ENCODE assay signal across 11 mouse cellular contexts in the genomic region with DNA sequence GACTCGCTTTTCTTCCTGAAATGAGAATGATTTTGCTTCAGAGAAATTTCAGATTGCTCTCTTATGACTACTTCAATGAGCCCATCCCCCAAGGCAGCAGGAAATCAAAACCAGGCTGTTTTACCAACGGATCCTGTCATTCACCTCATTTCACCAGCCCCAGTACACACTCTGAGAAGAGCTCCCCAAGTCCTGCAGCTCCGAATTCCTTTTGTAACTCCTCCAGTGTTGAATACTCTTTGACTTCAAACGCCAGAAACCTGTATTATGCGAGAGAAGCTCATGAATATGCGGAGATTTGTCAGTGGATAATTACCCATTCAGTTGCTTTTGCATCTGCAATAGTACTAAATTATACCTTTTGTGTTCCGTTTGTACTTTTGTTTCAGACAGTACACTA. TPM values are rescaled to one million over a fixed set of nuclear protein-coding genes. Genes with fewer than 3 reads are reported as not detected.
DNase-seq lines count a peak whose midpoint lies in the region; ATAC-seq and TF ChIP-seq lines count a peak whose summit lies in the region.
"Had no signal": no experiment of that assay in that cellular context is flagged by ENCODE, and none has a peak within 500 bp of the region (broad histone marks: within the 10 kb centered on the region; RNA-seq: fewer than 3 reads in every experiment).

No protein-coding gene starts in this region.

- no peak overlapping the region for H3K9ac ChIP-seq in embryonic facial prominence, embryonic 15.5 days
- peak overlapping the region; percentile 1; the same call in 1 of the 2 replicates for H3K9ac ChIP-seq in hindbrain, embryonic 14.5 days
- no peak overlapping the region for H3K9ac ChIP-seq in midbrain, embryonic 16.5 days (ENCODE audit: low read depth, low read length)
- no peak overlapping the region for H3K9ac ChIP-seq in stomach, postnatal 0 days (ENCODE audit: low read length)

- H3K9me3 ChIP-seq in embryonic facial prominence, embryonic 15.5 days (replicated peaks) = no peaks in the 10 kb centered on the region
- no peaks in the 10 kb centered on the region for H3K9me3 ChIP-seq in hindbrain, embryonic 14.5 days (ENCODE audit: control insufficient read depth, low read length)
- H3K9me3 ChIP-seq in midbrain, embryonic 16.5 days (replicated peaks; ENCODE audit: control insufficient read depth, low read length, poor library complexity, severe bottlenecking) = no peaks in the 10 kb centered on the region
- H3K9me3 ChIP-seq in stomach, postnatal 0 days (ENCODE audit: control insufficient read depth, low read length) = no peaks in the 10 kb centered on the region

- no peak for TF ChIP-seq CTCF in stomach, postnatal 0 days (IDR thresholded peaks at IDR 0.05; ENCODE audit: low read depth)

- H3K4me2 ChIP-seq in embryonic facial prominence, embryonic 15.5 days (replicated peaks) = peak overlapping the region; percentile 22; the same call in 1 of the 2 replicates
- H3K4me2 ChIP-seq in hindbrain, embryonic 14.5 days (replicated peaks) = peak overlapping the region; percentile 35
- peak overlapping the region; percentile 44 for H3K4me2 ChIP-seq in midbrain, embryonic 16.5 days (ENCODE audit: low read length)
- H3K4me2 ChIP-seq in stomach, postnatal 0 days (replicated peaks; ENCODE audit: low read depth) = no peak overlapping the region

- TF ChIP-seq EP300 in stomach, postnatal 0 days (optimal IDR thresholded peaks at IDR 0.05) = no peak

- H3K27me3 ChIP-seq in embryonic facial prominence, embryonic 15.5 days = no peaks in the 10 kb centered on the region
- no peaks in the 10 kb centered on the region for H3K27me3 ChIP-seq in hindbrain, embryonic 14.5 days (ENCODE audit: control insufficient read depth, insufficient read depth, low read length)
- H3K27me3 ChIP-seq in midbrain, embryonic 16.5 days (ENCODE audit: control insufficient read depth, insufficient read depth, low read depth, low read length) = no peaks in the 10 kb centered on the region
- no peaks in the 10 kb centered on the region for H3K27me3 ChIP-seq in stomach, postnatal 0 days (ENCODE audit: control insufficient read depth, insufficient read depth, low read length)

- peak; percentile 57 to 67 for DNase-seq in cerebellum, postnatal 10 days
- no peak for DNase-seq in cerebellum, adult 9-11 months
- DNase-seq in hindbrain, embryonic 14.5 days (ENCODE audit: low spot score) = no peak
- no peak for DNase-seq in stomach, postnatal 0 days (ENCODE audit: low spot score)
- DNase-seq in thymus, postnatal 25 days = no peak
- no peak for DNase-seq in heart, adult 18-20 months
- DNase-seq: gastrocnemius, postnatal 14 days had no signal

- H3K27ac ChIP-seq in embryonic facial prominence, embryonic 15.5 days (replicated peaks) = no peak overlapping the region
- H3K27ac ChIP-seq in hindbrain, embryonic 14.5 days = no peak overlapping the region
- no peak overlapping the region for H3K27ac ChIP-seq in midbrain, embryonic 16.5 days (ENCODE audit: low read length)
- H3K27ac ChIP-seq in stomach, postnatal 0 days (replicated peaks) = no peak overlapping the region
- H3K27ac ChIP-seq: macrophage had no signal

- peaks cover 9% of the 10 kb centered on the region; the same call in 1 of the 2 replicates for H3K4me1 ChIP-seq in embryonic facial prominence, embryonic 15.5 days
- H3K4me1 ChIP-seq in hindbrain, embryonic 14.5 days (replicated peaks; ENCODE audit: control insufficient read depth, insufficient read depth, low read length) = peaks cover 14% of the 10 kb centered on the region; the same call in 1 of the 2 replicates
- H3K4me1 ChIP-seq in midbrain, embryonic 16.5 days (ENCODE audit: control insufficient read depth, insufficient read depth, low read length) = peaks cover 9% of the 10 kb centered on the region
- H3K4me1 ChIP-seq in stomach, postnatal 0 days (replicated peaks; ENCODE audit: control insufficient read depth, insufficient read depth) = no peaks in the 10 kb centered on the region

- no peak for ATAC-seq in embryonic facial prominence, embryonic 15.5 days (ENCODE audit: insufficient number of reproducible peaks, low FRiP score, low TSS enrichment, low read depth)
- no peak for ATAC-seq in hindbrain, embryonic 14.5 days (ENCODE audit: low FRiP score)
- no peak for ATAC-seq in midbrain, embryonic 16.5 days
- no peak for ATAC-seq in stomach, postnatal 0 days (ENCODE audit: low FRiP score, low TSS enrichment)
- ATAC-seq: intestine, embryonic 16.5 days had no signal

- H3K4me3 ChIP-seq in embryonic facial prominence, embryonic 15.5 days (replicated peaks) = no peak overlapping the region
- no peak overlapping the region for H3K4me3 ChIP-seq in hindbrain, embryonic 14.5 days (replicated peaks; ENCODE audit: low read length)
- H3K4me3 ChIP-seq in midbrain, embryonic 16.5 days (ENCODE audit: low read depth, low read length) = no peak overlapping the region
- H3K4me3 ChIP-seq in stomach, postnatal 0 days (ENCODE audit: low read depth, low read length) = no peak overlapping the region

- WGBS in embryonic facial prominence, embryonic 15.5 days = 20% methylated on average over 7 of the region's 7 CpGs
- 18% methylated on average over 7 of the region's 7 CpGs for WGBS in hindbrain, embryonic 14.5 days
- 13% methylated on average over 7 of the region's 7 CpGs for WGBS in midbrain, embryonic 16.5 days
- 60% methylated on average over 7 of the region's 7 CpGs for WGBS in stomach, postnatal 0 days

- no peaks in the 10 kb centered on the region for H3K36me3 ChIP-seq in embryonic facial prominence, embryonic 15.5 days
- H3K36me3 ChIP-seq in hindbrain, embryonic 14.5 days (replicated peaks; ENCODE audit: control insufficient read depth, insufficient read depth) = no peaks in the 10 kb centered on the region
- no peaks in the 10 kb centered on the region for H3K36me3 ChIP-seq in midbrain, embryonic 16.5 days (ENCODE audit: control insufficient read depth, insufficient read depth, low read length)
- no peaks in the 10 kb centered on the region for H3K36me3 ChIP-seq in stomach, postnatal 0 days (ENCODE audit: control insufficient read depth, insufficient read depth, low read length)

RNA-seq across cellular contexts. Expression of gene Rwdd3, which starts 15.5 kb away (rescaled TPM):
- polyA plus RNA-seq in embryonic facial prominence, embryonic 15.5 days (2015; fragmentation: Nextera tagmentation; extraction: Ambion mirVana) = 8.1 and 9.2 TPM in 2 replicates
- 6.1 and 6.6 TPM in 2 replicates for polyA plus RNA-seq in hindbrain, embryonic 14.5 days (2014; fragmentation: Nextera tagmentation; extraction: Ambion mirVana)
- polyA plus RNA-seq in midbrain, embryonic 16.5 days (2015; fragmentation: Nextera tagmentation; extraction: Ambion mirVana) = 5.1 and 7.7 TPM in 2 replicates
- 7.1 and 8.7 TPM in 2 replicates for polyA plus RNA-seq in stomach, postnatal 0 days (2015; fragmentation: Nextera tagmentation; extraction: Ambion mirVana)
- 1 to 10 TPM; 2.1 to 2.3 TPM for total RNA-seq in heart, adult 18-20 months (2021)

Comparison
In these comparisons a context has a peak if more than half of its experiments do, and no peak if none do; other contexts are left out.
1. DNase-seq: peak in cerebellum, postnatal 10 days (2 of 2); none in cerebellum, adult 9-11 months (single experiment), hindbrain, embryonic 14.5 days (single experiment), stomach, postnatal 0 days (single experiment), thymus, postnatal 25 days (single experiment) and heart, adult 18-20 months (0 of 2).